Mouse (Mus musculus): ENCODE data around the gene Hint2.
A peak's percentile ranks its signal among the peaks of the same experiment; 100 is the strongest.

Gene Hint2

GRCm38 (mm10) chr4:43653161-43654015, 2.9 kb downstream of the Hint2 start, which contains the start of gene Spag8:
TSS of gene Spag8 (minus strand) at chr4:43653594.
- DNase-seq, result no peak

GRCm38 (mm10) chr4:43652726-43653125, 3.5 kb downstream of the Hint2 start:
- DNase-seq, result no peak

- no peak for DNase-seq
These were observed 6.5 kb downstream of the Hint2 start for GRCm38 (mm10) chr4:43649783-43650182.

GRCm38 (mm10) chr4:43640491-43640890, 15.8 kb downstream of the Hint2 start:
- no peak for DNase-seq

- no peak for DNase-seq
These were observed 16.2 kb downstream of the Hint2 start for GRCm38 (mm10) chr4:43640076-43640475.

- no peak for DNase-seq
These were observed 19.5 kb downstream of the Hint2 start for GRCm38 (mm10) chr4:43636751-43637150.

- DNase-seq, result no peak
These were observed 21.5 kb downstream of the Hint2 start for GRCm38 (mm10) chr4:43634621-43635374.

- no peak for DNase-seq
These were observed 22.5 kb downstream of the Hint2 start for GRCm38 (mm10) chr4:43633736-43634135.

- DNase-seq, result no peak
These were observed 23.0 kb downstream of the Hint2 start for GRCm38 (mm10) chr4:43633296-43633695.

GRCm38 (mm10) chr4:43631956-43632920, 24.0 kb downstream of the Hint2 start:
- DNase-seq, result no peak

GRCm38 (mm10) chr4:43631046-43631955, 25.0 kb downstream of the Hint2 start, which contains the start of gene Npr2:
TSS of gene Npr2 (plus strand) at chr4:43631935.
- DNase-seq, result peak; percentile 29

- DNase-seq, result no peak
These were observed 25.6 kb downstream of the Hint2 start for GRCm38 (mm10) chr4:43630671-43631045.

- DNase-seq, result peak; percentile 88
These were observed 26.2 kb downstream of the Hint2 start for GRCm38 (mm10) chr4:43630030-43630581.

GRCm38 (mm10) chr4:43629106-43629817, 27.0 kb downstream of the Hint2 start:
- DNase-seq, result no peak

- no peak for DNase-seq
These were observed 36.0 kb downstream of the Hint2 start for GRCm38 (mm10) chr4:43620146-43620778.

- no peak for DNase-seq
These were observed 43.1 kb downstream of the Hint2 start for GRCm38 (mm10) chr4:43613060-43613730.

- DNase-seq, result no peak
These were observed 43.7 kb downstream of the Hint2 start for GRCm38 (mm10) chr4:43612534-43612933.

- DNase-seq, result no peak
These were observed 51.2 kb downstream of the Hint2 start for GRCm38 (mm10) chr4:43604751-43605685.

Measured in right cerebral cortex, adult 18-20 months (tissue).